Mouse (Mus musculus) midbrain, embryonic 16.5 days (tissue): ENCODE measurements around the gene Eed. TPM values are rescaled to one million over a fixed set of nuclear protein-coding genes. Genes with fewer than 3 reads are reported as not detected.

Experiments used
- ATAC-seq: fragments of 200-750 bp; cut with Nextera tagmentation; 2 replicates; pipeline ENCODE4 v1.8.0; 2017; ENCODE audit warnings: moderate TSS enrichment
- H3K27ac ChIP-seq: fragments of 300-500 bp; sonication (generic); 2 replicates; pipeline ENCODE4 v1.5.1; 2014; ENCODE audit warnings: mild to moderate bottlenecking, low read length, mixed read lengths
- H3K27me3 ChIP-seq: fragments of 300-500 bp; sonication (generic); 2 replicates; pipeline ENCODE4 v1.6.1; 2014; ENCODE audit warnings: low read depth, low read length, mixed read lengths; ENCODE audit not compliant: control insufficient read depth, insufficient read depth
- H3K36me3 ChIP-seq: fragments of 300-500 bp; sonication (generic); 2 replicates; pipeline ENCODE4 v1.6.1; 2014; ENCODE audit warnings: mild to moderate bottlenecking, low read length, moderate library complexity, mixed read lengths; ENCODE audit not compliant: control insufficient read depth, insufficient read depth
- H3K4me1 ChIP-seq: fragments of 300-500 bp; sonication (generic); 2 replicates; pipeline ENCODE4 v1.6.1; 2014; ENCODE audit warnings: mild to moderate bottlenecking, low read length, mixed read lengths; ENCODE audit not compliant: control insufficient read depth, insufficient read depth
- H3K4me2 ChIP-seq: fragments of 300-500 bp; sonication (generic); 2 replicates; pipeline ENCODE4 v1.6.1; 2014; ENCODE audit warnings: mild to moderate bottlenecking, low read length, mixed read lengths
- H3K4me3 ChIP-seq: fragments of 300-500 bp; sonication (generic); 2 replicates; pipeline ENCODE4 v1.5.1; 2014; ENCODE audit warnings: low read depth, mild to moderate bottlenecking, low read length, moderate library complexity, mixed read lengths
- H3K9ac ChIP-seq: fragments of 300-500 bp; sonication (generic); 2 replicates; pipeline ENCODE4 v1.6.1; 2014; ENCODE audit warnings: low read depth, low read length, mixed read lengths
- H3K9me3 ChIP-seq: fragments of 300-500 bp; sonication (generic); replicated peaks from 2 replicates; pipeline ENCODE4 v1.6.1; 2014; ENCODE audit warnings: mild to moderate bottlenecking, low read length, mixed read lengths; ENCODE audit not compliant: control insufficient read depth, poor library complexity, severe bottlenecking
- WGBS: fragments of 180-500 bp; shearing (Covaris S2); extraction: QIAGEN DNeasy Blood & Tissue Kit; methylation state at CpG from one replicate; pipeline ENCODE4 v1.1.7; 2014; 5-methylcytosine and 5-hydroxymethylcytosine counted together
- polyA plus RNA-seq: library from polyadenylated mRNA; unstranded; fragments of >200 nt; fragmentation: Nextera tagmentation; extraction: Ambion mirVana; gene quantifications from 2 replicates; pipeline ENCODE4 v1.2.1, GENCODE M21; 2015

Eed gene
- polyA plus RNA-seq, 1 experiment from 2014 or later, result 25.7 TPM

DNA sequence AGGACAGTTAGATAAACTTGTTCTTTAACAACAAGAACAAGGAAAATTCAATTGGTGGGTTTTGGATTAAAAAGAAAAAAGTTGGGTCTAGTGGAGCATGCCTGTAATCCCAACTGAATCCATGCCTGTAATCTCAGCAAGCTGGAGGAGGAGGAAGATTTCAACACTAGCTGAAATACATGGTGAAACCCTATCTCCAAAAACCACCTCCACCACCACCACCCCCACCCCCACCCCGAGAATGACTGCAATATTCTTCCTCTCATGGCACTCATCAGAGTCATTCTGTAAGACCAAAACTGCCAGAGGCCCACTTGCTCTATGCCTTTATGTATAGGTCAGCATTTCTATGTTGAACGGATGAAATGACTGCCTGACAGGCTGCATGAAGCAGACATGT lies 13.5 kb downstream of the Eed start:
- H3K36me3 ChIP-seq, result peaks cover 11% of the 10 kb centered on the region
- H3K9me3 ChIP-seq, result no peaks in the 10 kb centered on the region
- no peak overlapping the region for H3K27ac ChIP-seq
- no peak overlapping the region for H3K4me3 ChIP-seq
- 96% methylated on average over 2 of the region's 2 CpGs for WGBS
- ATAC-seq, result no peak
- no peak overlapping the region for H3K9ac ChIP-seq
- no peaks in the 10 kb centered on the region for H3K27me3 ChIP-seq
- no peaks in the 10 kb centered on the region for H3K4me1 ChIP-seq
- H3K4me2 ChIP-seq, result no peak overlapping the region

DNA sequence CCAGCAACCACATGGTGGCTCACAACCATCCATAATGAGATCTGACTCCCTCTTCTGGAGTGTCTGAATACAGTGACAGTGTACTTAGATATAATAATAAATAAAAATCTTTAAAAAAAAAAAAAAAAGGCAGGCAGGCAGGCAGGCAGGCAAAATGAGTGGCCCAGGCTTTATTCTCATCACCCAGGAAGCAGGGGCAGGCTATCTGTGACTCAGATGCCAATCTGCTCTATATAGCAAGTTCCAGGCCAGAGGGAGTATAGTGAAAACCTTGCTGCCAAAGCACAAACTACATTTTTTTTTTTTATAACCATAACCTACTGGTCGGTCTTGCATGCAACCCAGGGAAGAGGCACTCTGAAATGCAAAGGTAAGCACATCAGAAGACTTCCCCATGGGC lies 14.0 kb downstream of the Eed start:
- peaks cover 11% of the 10 kb centered on the region for H3K36me3 ChIP-seq

DNA sequence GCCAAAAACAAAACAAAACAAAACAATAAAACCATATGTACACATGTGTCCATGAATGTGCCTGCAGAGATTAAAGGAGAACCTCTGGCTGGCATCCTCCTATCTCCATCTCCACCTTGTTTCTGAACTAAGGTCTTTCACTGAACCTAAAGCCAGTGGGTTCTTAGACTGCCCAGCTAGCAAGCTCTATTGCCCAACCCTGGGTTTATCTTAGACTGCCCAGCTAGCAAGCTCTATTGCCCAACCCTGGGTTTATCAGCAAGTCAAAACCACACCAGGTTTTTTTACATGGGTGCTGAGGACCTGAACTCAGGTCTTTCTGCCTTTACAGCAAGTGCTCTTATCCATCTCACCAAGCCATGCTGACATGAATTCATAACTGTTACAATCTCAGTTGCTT lies 17.6 kb downstream of the Eed start:
- no peak for ATAC-seq
- H3K4me1 ChIP-seq, result no peaks in the 10 kb centered on the region
- no peaks in the 10 kb centered on the region for H3K9me3 ChIP-seq
- H3K4me3 ChIP-seq, result no peak overlapping the region
- H3K9ac ChIP-seq, result no peak overlapping the region
- no peak overlapping the region for H3K27ac ChIP-seq
- H3K4me2 ChIP-seq, result no peak overlapping the region
- no peaks in the 10 kb centered on the region for H3K27me3 ChIP-seq
- peaks cover 12% of the 10 kb centered on the region for H3K36me3 ChIP-seq

More for the DNA sequence above, 14.0 kb downstream of the Eed start:
- Histone ChIP-seq H3K27ac (no peak overlapping the region), H3K4me2 (no peak overlapping the region), H3K27me3 (no peaks in the 10 kb centered on the region), H3K9me3 (no peaks in the 10 kb centered on the region), H3K4me3 (no peak overlapping the region), H3K9ac (no peak overlapping the region), H3K4me1 (no peaks in the 10 kb centered on the region)
- 79% methylated on average over 1 of the region's 1 CpGs for WGBS
- no peak for ATAC-seq

DNA sequence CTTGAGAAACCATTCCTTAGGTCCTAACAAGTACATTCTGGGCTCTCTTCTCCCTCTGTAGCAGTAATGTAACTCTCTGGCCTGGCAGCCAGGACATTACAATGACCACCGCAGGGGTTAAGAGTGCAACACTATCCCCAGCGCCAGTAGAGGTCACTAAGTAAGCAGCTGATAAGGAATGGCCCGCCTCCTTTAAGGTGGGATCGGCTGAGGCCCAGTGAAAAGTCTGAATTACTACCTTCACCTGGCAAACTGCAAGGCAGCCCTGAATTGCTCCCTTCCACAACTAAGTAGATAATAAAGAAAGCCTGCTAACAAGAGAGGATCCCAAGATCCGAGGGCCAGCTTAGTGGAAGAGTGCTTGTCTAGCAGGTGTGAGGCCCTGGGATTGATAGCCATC lies 23.5 kb downstream of the Eed start:
- no peak overlapping the region for H3K4me3 ChIP-seq
- H3K4me1 ChIP-seq, result no peaks in the 10 kb centered on the region
- peaks cover 19% of the 10 kb centered on the region for H3K36me3 ChIP-seq
- 52% methylated on average over 5 of the region's 5 CpGs for WGBS
- no peaks in the 10 kb centered on the region for H3K27me3 ChIP-seq
- no peak overlapping the region for H3K9ac ChIP-seq
- ATAC-seq, result no peak
- H3K27ac ChIP-seq, result no peak overlapping the region
- no peaks in the 10 kb centered on the region for H3K9me3 ChIP-seq
- H3K4me2 ChIP-seq, result no peak overlapping the region

DNA sequence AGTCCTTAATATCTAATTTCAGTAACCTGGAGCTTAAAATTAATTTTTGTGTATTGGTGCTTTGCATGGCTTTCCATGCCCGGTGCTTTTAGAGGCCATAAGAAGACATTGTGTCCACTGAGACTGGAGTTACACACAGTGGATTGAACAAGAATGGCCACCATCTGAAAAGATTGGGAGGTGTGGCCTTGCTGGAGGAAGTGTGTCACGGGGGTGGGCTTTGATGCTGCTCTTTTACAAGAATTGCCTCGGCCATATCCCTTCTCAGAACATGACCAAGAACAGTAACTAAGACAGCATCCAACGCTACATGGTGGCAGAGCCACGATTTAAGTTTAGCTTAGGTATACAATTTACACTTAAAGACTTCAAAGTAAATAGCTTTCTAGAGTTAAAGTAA lies 26.5 kb downstream of the Eed start:
- Histone ChIP-seq H3K4me1 (no peaks in the 10 kb centered on the region), H3K36me3 (peaks cover 13% of the 10 kb centered on the region), H3K9me3 (no peaks in the 10 kb centered on the region), H3K4me3 (no peak overlapping the region), H3K27me3 (no peaks in the 10 kb centered on the region), H3K27ac (no peak overlapping the region), H3K9ac (no peak overlapping the region), H3K4me2 (no peak overlapping the region)
- ATAC-seq, result no peak
- 87% methylated on average over 5 of the region's 5 CpGs for WGBS

DNA sequence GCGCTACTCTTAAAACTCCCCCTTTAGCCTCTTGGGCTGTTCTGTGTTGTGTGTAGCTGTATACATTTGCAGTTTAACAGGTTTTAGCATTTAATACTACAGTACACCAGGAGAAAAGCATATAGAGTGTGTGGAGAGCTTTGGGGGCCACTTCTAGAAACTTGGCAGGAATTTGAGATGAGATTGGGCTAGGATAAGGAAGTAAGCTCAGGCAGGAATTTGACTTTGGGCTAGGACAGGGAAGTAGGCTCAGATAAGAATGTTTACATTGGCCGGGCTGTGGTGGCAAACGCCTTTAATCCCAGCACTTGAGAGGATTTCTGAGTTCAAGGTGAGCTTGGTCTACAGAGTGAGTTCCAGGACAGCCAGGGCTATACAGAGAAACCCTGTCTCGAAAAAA lies 31.4 kb downstream of the Eed start:
- H3K36me3 ChIP-seq, result no peaks in the 10 kb centered on the region
- no peak overlapping the region for H3K27ac ChIP-seq
- no peak for ATAC-seq
- no peaks in the 10 kb centered on the region for H3K27me3 ChIP-seq
- no peak overlapping the region for H3K9ac ChIP-seq
- no peaks in the 10 kb centered on the region for H3K9me3 ChIP-seq
- H3K4me2 ChIP-seq, result no peak overlapping the region
- H3K4me3 ChIP-seq, result no peak overlapping the region
- no peaks in the 10 kb centered on the region for H3K4me1 ChIP-seq
- WGBS, result 87% methylated on average over 4 of the region's 4 CpGs

DNA sequence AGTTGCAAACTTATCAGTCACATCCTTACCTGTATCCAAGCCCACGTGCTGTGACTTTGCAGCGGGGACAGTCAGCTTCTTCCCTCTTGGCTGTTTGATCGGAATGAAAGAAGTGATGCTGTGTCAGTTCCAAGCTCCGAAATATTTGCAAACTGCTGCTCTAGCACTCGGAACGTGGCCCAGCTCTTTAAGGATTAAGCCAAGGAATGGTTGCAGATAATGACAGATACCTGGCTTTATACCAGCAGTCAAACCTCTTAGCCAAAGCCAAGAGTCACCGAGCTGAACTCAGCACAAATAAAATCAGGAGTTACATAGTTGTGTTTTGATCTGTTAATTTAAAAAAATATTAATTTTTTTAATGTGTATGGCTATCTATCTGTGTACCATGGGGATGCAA lies 32.8 kb downstream of the Eed start:
- 90% methylated on average over 7 of the region's 7 CpGs for WGBS
- H3K4me1 ChIP-seq, result no peaks in the 10 kb centered on the region
- H3K27me3 ChIP-seq, result no peaks in the 10 kb centered on the region
- no peak overlapping the region for H3K9ac ChIP-seq
- H3K9me3 ChIP-seq, result no peaks in the 10 kb centered on the region
- no peak overlapping the region for H3K4me2 ChIP-seq
- no peak for ATAC-seq
- H3K36me3 ChIP-seq, result no peaks in the 10 kb centered on the region
- H3K4me3 ChIP-seq, result no peak overlapping the region
- no peak overlapping the region for H3K27ac ChIP-seq

DNA sequence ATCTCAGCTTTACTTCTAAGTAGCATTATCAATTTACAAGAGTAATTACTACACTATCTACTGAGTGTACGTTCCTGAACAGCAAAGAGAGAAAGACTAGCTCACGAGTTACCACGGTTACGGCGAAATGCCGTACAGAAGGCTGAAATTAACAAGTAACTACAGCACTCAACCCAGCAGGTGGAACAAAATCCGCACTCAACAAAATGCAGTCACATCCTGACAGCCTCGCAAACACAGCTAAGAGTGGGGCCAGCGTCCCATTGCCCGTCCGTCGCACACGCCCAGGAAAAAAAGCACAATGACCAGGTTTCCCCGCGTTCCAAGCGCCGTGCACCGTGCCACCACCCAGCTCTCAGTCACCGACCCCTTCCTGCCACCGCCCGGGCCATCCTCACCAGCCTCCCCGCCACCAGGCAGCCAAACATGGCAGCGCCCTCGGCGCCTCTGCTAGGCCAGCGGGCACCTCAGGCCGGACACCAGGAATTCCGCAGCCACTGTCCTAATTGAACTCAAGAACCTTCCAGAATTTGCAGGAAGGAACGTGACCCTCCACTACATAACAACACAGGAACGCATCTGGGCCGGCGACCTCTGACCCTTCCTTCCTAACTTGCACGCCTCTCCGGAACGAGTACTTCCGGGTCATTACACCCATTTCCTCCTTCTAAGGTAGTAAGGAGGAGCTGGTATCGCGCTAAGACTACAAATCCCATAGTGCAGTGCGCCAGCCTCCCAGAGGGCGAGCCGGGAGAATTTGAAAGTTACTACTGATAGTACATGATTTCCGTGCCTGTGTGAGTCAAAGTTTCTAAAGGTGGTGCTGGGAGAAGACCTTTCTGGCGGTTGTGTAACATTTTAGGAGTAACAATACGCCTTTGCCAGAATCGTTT lies 40.0 kb downstream of the Eed start, which contains the start of gene Hikeshi:
Gene Hikeshi (minus strand): TSS at position 634 of the 893 bp plus-strand sequence.
- Histone ChIP-seq H3K4me2 (peak within 1 kb of the TSS; percentile 81), H3K4me3 (peak within 1 kb of the TSS; percentile 76), H3K36me3 (no peaks in the 10 kb centered on the region), H3K27me3 (no peaks in the 10 kb centered on the region), H3K9me3 (no peaks in the 10 kb centered on the region), H3K9ac (peak within 1 kb of the TSS; percentile 86), H3K27ac (peak within 1 kb of the TSS; percentile 88), H3K4me1 (peaks cover 13% of the 10 kb centered on the region)
- peak; percentile 99 for ATAC-seq
- under 1% methylated on average over 45 of the region's 45 CpGs for WGBS

DNA sequence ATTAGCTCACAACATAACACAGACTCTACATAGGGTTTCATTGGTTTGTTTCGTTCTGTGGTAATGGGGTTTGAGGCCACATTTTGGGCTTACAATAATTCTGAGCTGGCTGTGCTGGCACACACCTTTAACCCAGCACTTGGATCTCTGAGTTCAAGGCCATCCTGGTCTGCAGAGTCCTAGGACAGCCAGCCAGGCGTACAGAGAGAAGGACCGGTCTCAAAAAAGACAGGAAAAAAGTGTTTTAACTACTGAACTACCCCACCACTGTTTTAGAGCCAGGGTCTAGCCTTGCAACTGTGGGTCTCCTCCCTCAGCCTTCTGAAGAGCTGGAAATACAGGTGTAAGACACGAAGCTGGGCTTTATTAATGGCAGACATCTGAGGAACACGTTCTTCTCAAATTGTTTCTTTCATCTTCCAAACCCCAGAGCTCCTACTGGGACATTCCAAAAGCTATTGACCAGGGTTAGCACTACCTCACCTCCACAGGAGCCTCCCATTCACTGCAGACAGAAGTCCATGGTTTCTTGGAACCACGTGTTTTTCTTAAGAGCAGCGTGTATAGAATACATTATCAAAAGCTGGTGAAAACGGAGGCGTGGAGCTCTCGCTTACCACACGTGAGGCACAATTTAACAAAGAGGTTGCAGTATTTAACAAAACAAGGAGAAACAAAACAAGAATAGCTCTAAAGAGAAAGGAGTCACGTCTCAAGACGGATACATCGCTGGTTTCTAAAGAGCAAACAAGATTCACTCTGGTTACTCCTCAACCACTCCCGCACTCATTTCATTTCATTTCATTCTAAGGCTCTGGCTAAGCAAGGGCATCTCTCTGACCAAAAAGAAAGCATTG lies 41.1 kb downstream of the Eed start:
- Histone ChIP-seq H3K4me3 (peak overlapping the region; percentile 76), H3K27me3 (no peaks in the 10 kb centered on the region), H3K4me2 (peak overlapping the region; percentile 81), H3K9ac (peak overlapping the region; percentile 86), H3K9me3 (no peaks in the 10 kb centered on the region), H3K27ac (peak overlapping the region; percentile 88; the same call in 1 of the 2 replicates), H3K4me1 (peaks cover 13% of the 10 kb centered on the region), H3K36me3 (peaks cover 1% of the 10 kb centered on the region)
- ATAC-seq, result no peak
- WGBS, result 37% methylated on average over 15 of the region's 15 CpGs
